Mouse (Mus musculus): ENCODE results near the gene Foxc1.

Gene Foxc1

DNA sequence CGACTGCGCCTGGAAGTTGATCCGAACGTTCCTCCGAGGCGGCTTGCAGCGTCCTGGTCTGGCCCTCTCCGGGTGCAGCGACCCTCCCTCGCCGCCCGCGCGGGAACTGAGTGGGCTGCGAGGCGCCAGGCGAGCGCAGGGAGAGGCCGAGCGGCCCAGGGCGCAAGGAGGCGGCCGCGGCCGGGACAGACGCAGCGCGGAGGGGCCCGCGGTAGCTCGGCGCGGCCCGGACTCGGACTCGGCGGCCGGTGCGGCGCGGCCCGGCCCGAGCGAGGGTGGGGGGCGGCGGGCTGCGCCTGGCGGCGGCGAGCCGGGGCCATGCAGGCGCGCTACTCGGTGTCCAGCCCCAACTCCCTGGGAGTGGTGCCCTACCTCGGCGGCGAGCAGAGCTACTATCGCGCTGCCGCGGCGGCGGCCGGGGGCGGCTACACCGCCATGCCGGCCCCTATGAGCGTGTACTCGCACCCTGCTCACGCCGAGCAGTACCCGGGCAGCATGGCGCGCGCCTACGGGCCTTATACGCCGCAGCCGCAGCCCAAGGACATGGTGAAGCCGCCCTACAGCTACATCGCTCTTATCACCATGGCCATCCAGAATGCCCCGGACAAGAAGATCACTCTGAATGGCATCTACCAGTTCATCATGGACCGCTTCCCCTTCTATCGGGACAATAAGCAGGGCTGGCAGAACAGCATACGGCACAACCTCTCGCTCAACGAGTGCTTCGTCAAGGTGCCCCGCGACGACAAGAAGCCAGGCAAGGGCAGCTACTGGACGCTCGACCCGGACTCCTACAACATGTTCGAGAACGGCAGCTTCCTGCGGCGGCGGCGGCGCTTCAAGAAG is 680 bp downstream of the Foxc1 start:
- no peak for DNase-seq

GRCm38 (mm10) chr13:31807736-31808115 is 1.3 kb downstream of the Foxc1 start:
- no peak for DNase-seq

GRCm38 (mm10) chr13:31808116-31808803 is 1.8 kb downstream of the Foxc1 start:
- DNase-seq: no peak

- DNase-seq: no peak
Observed at GRCm38 (mm10) chr13:31808804-31809420, 2.5 kb downstream of the Foxc1 start.

DNA sequence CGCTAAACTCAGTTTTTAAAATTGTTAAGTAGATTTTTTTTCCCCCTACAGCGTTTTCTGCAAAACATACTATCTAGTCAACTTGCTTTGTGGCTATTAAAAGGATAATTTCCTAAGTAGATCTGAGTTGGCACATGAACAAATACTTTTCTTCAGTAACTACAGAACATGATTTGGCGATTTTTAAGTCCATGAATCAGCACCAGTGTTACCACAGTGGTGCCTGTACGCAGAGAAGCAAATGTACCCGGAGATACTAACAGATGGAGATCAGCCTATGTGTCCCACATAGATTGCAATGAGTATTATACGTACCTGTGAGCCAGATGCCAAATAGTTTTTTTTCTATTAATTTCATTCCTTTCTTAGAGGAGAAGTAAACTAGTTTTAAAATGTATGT is 3.3 kb downstream of the Foxc1 start:
- DNase-seq: no peak

- DNase-seq: no peak
Observed at GRCm38 (mm10) chr13:31810375-31810692, 3.9 kb downstream of the Foxc1 start.

DNA sequence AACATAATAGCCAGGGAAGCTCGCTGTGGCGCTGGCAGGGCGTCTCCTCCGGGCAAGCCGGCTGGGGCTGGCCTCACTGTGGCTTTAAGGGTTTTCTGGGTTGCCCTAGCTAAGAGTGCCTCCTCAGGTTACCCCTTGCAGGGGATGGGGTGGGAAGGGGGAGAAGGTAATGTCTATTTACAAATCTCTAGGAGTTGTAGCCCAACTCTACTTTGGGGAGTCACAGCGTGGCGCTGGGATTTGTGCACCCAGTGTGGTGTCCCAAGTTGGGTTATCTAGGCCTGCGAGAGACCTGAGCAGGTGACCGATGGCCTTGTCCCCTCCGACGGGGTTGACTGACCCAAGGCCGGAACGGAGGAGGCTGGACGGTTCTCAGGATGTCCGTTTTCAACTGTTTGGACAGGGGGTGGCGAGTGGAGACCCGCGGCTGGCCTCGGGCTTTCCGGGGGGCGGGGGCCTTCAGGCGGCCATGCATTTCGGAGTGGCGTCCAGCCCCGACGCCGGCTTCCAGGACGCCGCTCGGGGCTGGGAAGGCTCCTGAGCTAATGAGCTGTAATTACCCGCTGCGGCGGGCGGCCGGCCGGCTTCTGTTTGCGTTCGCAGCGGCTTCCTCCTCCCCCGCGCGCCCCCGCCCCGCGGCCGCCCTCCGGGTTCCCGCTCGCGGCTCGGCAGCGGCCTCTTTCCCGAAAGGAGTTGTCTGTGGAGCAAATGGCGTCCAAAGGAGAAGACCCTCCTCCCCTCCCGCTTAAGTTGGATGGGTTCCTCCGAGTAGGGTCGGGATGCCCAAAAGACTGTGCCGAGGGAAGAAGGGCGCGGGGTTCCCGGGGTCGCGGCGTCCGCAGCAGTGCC is 4.5 kb downstream of the Foxc1 start:
- DNase-seq: no peak

- no peak for DNase-seq
Observed at GRCm38 (mm10) chr13:31811542-31812021, 5.1 kb downstream of the Foxc1 start.

- DNase-seq: no peak
Observed at GRCm38 (mm10) chr13:31812701-31813100, 6.3 kb downstream of the Foxc1 start.

DNA sequence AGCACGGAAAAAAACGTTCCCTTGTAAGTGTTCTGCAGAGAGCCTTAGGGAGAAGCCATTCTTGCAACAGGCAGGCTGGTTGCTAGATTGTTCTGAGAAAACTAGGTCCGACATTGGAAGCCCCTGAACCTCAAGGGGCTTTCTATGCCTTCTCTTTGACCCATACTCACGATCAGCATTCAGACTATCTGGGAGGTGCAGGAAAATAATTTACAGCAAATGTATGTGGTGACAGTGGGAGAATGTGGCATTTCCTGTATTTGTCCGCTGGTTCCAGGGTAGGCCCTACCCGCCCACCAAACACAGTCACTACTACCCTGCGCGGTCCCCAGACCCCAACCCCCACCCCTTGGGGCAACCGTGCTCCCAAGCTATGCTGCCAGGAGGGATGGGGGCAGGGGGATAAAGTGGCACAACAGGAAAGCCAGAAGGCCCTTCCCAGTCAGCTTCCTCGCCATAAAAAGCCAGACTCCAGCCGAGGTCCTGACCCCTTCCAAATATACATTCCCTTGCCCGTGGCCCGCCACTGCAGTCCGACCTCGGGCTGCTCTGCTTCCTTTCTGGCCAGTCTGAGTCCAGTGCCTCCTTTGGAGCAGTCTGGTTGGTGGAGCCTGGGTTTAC is 9.1 kb downstream of the Foxc1 start:
- no peak for DNase-seq

- no peak for DNase-seq
Observed at GRCm38 (mm10) chr13:31818337-31818736, 11.9 kb downstream of the Foxc1 start.

DNA sequence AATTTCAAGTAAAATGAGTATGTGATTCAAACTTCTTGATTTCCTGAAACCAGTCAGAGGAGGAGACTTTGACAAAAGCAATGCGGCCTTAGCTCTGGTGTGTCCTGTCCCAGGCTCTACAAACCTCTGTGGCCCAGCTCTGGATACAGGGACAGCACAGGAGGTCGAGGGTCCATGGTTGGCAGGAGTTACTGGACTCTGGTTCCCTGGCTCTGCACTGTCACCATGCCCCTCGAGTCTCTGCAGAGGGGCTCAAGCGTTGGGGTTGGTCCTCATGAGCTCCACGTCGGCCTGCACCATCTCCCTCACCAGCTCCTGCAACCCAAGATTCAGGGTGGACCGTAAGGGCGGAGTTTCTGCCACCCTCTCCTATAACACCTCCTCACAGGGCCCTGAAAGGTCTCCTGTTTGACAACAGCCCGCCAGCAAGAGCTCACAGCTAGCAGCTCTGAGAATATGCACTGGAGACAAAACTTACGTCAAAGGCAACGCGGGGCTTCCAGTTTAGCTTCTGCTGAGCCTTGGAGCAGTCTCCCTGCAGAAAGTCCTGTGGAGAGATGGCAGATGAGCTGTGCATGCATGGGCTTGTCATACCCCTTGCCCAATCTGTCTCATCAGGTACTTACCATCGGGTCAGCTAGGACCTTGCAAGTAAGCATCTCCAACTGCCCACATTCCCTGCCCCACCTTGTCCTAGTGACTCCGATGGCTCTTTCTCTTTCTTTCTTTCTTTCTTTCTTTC is 13.4 kb downstream of the Foxc1 start:
- no peak for DNase-seq

GRCm38 (mm10) chr13:31820587-31821017 is 14.2 kb downstream of the Foxc1 start:
- DNase-seq: no peak

DNA sequence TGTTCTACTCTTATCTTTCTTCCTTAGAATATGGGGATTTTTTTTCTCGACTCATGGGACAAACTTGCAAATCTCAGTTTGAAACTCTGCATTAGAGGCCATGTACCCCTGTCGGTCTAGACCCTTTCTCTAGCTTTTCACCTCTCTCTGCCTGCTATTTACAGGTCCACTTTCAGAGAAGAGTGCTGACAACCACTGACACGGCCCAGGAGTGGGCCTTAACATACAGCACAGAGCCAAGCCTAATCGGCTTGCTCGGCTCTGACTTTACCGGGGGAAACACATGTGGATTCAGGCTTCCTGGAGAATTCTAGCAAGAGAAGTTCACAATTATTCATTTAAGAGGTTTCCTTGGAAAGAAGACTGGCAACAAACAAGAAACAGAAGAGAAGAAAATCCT is 14.6 kb downstream of the Foxc1 start:
- no peak for DNase-seq

- no peak for DNase-seq
Observed at GRCm38 (mm10) chr13:31823316-31823715, 16.9 kb downstream of the Foxc1 start.

- no peak for DNase-seq
Observed at GRCm38 (mm10) chr13:31825180-31825579, 18.7 kb downstream of the Foxc1 start.

GRCm38 (mm10) chr13:31827160-31827559 is 20.7 kb downstream of the Foxc1 start:
- DNase-seq: no peak

DNA sequence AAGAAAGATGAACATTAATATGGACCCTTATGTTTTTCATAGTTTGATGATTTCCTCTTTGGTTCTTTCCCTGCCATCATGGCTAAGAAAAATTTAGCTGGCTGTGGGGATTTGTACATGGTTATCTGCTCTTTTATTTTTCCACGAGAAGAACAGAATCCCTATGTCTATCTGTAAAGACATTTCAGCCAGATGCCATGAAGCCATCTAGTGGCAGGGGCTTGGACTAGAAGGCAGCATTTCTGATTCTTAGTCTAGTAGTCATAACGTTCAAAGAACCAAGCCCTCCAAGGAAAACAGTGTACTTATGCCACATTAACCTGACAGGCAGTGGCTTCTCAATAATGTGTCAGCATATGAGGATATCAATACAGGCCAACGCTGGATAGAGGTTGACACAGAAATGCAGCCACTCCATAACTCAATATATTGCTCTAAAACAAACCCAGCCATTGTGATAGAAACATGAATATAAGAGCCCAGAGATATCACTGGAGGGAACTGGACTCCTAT is 21.4 kb downstream of the Foxc1 start:
- no peak for DNase-seq

DNA sequence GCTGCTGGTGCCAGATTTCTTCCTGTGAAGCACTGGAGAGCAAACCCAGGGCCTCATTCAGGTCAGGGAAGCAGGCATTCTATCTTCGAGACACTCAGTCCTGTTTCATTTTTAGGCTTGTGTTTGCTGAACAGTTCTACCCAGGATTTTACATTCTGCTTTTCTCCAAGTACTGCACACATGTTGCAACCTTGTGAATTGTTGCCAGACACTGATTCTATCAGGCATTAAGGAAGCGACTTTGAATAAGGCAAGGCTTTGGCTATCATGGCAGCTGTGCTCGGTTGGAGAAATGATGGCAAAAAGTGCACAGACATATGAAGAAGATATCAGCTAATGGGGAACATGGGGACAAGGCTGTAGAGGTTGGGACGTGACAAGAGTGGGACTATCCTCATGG is 22.0 kb downstream of the Foxc1 start:
- DNase-seq: no peak

DNA sequence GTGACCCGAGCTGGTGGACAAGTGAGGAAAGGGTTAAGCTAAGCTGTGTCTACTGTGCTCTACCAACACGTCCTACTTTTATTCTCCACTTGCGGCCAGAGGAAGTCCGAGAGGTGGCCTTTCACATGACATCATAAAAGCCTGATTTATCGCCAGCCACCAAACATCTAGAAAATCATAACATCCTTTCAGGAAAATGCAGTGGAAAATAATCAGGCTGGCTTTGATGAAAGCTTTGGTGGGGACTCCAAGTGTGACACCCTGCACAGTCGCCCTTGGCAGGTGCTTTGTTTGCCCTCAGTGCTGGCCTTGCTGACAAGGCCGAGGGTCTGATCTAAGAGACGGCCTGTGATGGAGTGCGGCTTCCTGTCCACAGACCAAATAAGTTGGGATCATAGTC is 23.9 kb downstream of the Foxc1 start:
- no peak for DNase-seq

GRCm38 (mm10) chr13:31835802-31836201 is 29.4 kb downstream of the Foxc1 start:
- no peak for DNase-seq
